Mouse (Mus musculus) spleen, adult 2 months (tissue): ENCODE measurements around the gene Col12a1. TPM values are rescaled to one million over a fixed set of nuclear protein-coding genes. Genes with fewer than 3 reads are reported as not detected.

Experiments used
- DNase-seq, 2 experiments: peaks; one replicate each; pipeline versions ENCODE4 v3.0.0 to v3.0.0-alpha.2; 2012 to 2021; ENCODE audit warnings: low spot score in 2 of 2, low read depth in 1 of 2
- H3K27ac ChIP-seq: fragments of 200-500 bp; 2 replicates; pipeline ENCODE4 v1.5.1; 2012; ENCODE audit warnings: low read length, inconsistent platforms; ENCODE audit not compliant: insufficient read depth
- H3K27me3 ChIP-seq: fragments of 200-500 bp; 2 replicates; pipeline ENCODE4 v1.6.1; 2012; ENCODE audit warnings: mild to moderate bottlenecking, moderate library complexity, low read length, inconsistent platforms; ENCODE audit not compliant: control insufficient read depth, insufficient read depth
- H3K36me3 ChIP-seq: fragments of 200-500 bp; 2 replicates; pipeline ENCODE4 v1.6.1; 2012; ENCODE audit warnings: mild to moderate bottlenecking, low read length, inconsistent platforms; ENCODE audit not compliant: control insufficient read depth, insufficient read depth
- H3K4me1 ChIP-seq: fragments of 200-500 bp; 2 replicates; pipeline ENCODE4 v1.6.1; 2011; ENCODE audit warnings: inconsistent platforms; ENCODE audit not compliant: control insufficient read depth, insufficient read depth, insufficient read length
- H3K4me3 ChIP-seq: fragments of 200-500 bp; 2 replicates; pipeline ENCODE4 v1.5.1; 2011; ENCODE audit warnings: mild to moderate bottlenecking, inconsistent platforms; ENCODE audit not compliant: insufficient read depth, insufficient read length; ENCODE audit errors: extremely low read depth
- CTCF ChIP-seq: fragments of 200-500 bp; IDR thresholded peaks from 2 replicates; pipeline ENCODE4 v1.5.1; 2011; ENCODE audit warnings: mild to moderate bottlenecking, inconsistent platforms; ENCODE audit not compliant: insufficient read depth, insufficient read length, insufficient replicate concordance; ENCODE audit errors: extremely low read depth
- POLR2A ChIP-seq: fragments of 200-500 bp; IDR thresholded peaks from 2 replicates; pipeline ENCODE4 v1.6.1; 2011; ENCODE audit warnings: low read depth, low read length, inconsistent platforms
- WGBS: fragments of 180-500 bp; shearing (Covaris S2); methylation state at CpG from one replicate; pipeline ENCODE4 v1.1.7; 2018; 5-methylcytosine and 5-hydroxymethylcytosine counted together
- polyA plus RNA-seq: library from polyadenylated mRNA; depleted of rRNA; stranded (reverse); fragments of >200 nt; gene quantifications from 2 replicates; pipeline ENCODE4 v1.2.3, GENCODE M21; 2012

The Col12a1 gene
- polyA plus RNA-seq, 1 experiment = 3.2 TPM

GRCm38 (mm10) chr9:79755311-79755710, 36.7 kb upstream of the Col12a1 start:
- peaks cover 21% of the 10 kb centered on the region for H3K36me3 ChIP-seq
- H3K4me1 ChIP-seq = peaks cover 4% of the 10 kb centered on the region
- 90% methylated on average over 4 of the region's 4 CpGs for WGBS
- H3K4me3 ChIP-seq = no peak overlapping the region
- DNase-seq = no peak
- no peak for TF ChIP-seq POLR2A
- no peak for TF ChIP-seq CTCF
- H3K27ac ChIP-seq = no peak overlapping the region
- H3K27me3 ChIP-seq = no peaks in the 10 kb centered on the region

GRCm38 (mm10) chr9:79751846-79752245, 33.2 kb upstream of the Col12a1 start:
- no peak for DNase-seq
- H3K4me1 ChIP-seq = no peaks in the 10 kb centered on the region
- no peak overlapping the region for H3K4me3 ChIP-seq
- 88% methylated on average over 8 of the region's 8 CpGs for WGBS
- H3K36me3 ChIP-seq = peaks cover 21% of the 10 kb centered on the region
- TF ChIP-seq CTCF = no peak
- TF ChIP-seq POLR2A = no peak
- H3K27me3 ChIP-seq = no peaks in the 10 kb centered on the region
- no peak overlapping the region for H3K27ac ChIP-seq

- no peak overlapping the region for H3K27ac ChIP-seq
- 50% methylated on average over 7 of the region's 7 CpGs for WGBS
- TF ChIP-seq POLR2A = no peak
- no peak for TF ChIP-seq CTCF
- no peaks in the 10 kb centered on the region for H3K4me1 ChIP-seq
- no peak for DNase-seq
- H3K4me3 ChIP-seq = no peak overlapping the region
- no peaks in the 10 kb centered on the region for H3K27me3 ChIP-seq
- peaks cover 18% of the 10 kb centered on the region for H3K36me3 ChIP-seq
These were observed 32.1 kb upstream of the Col12a1 start for GRCm38 (mm10) chr9:79750709-79751108.

- Histone ChIP-seq H3K27me3 (no peaks in the 10 kb centered on the region), H3K36me3 (0 out of 2 replicates have a peak, but pooled peaks cover 2% of the 10 kb centered on the region), H3K4me3 (no peak overlapping the region), H3K27ac (no peak overlapping the region), H3K4me1 (no peaks in the 10 kb centered on the region)
- DNase-seq = no peak
- TF ChIP-seq CTCF (no peak), POLR2A (no peak)
- WGBS = 92% methylated on average over 4 of the region's 4 CpGs
These were observed 26.4 kb upstream of the Col12a1 start for GRCm38 (mm10) chr9:79745036-79745435.

GRCm38 (mm10) chr9:79735608-79736007, 17.0 kb upstream of the Col12a1 start:
- 37% methylated on average over 6 of the region's 6 CpGs for WGBS
- DNase-seq = peak in 1 of 2 experiments; percentile 25
- Histone ChIP-seq H3K36me3 (no peaks in the 10 kb centered on the region), H3K27me3 (no peaks in the 10 kb centered on the region), H3K27ac (peak overlapping the region; percentile 66; the same call in 1 of the 2 replicates), H3K4me3 (peak overlapping the region; percentile 26; the same call in 1 of the 2 replicates), H3K4me1 (no peaks in the 10 kb centered on the region; the same call in 1 of the 2 replicates)
- no peak for TF ChIP-seq CTCF
- TF ChIP-seq POLR2A = no peak

- TF ChIP-seq POLR2A (no peak), CTCF (no peak)
- DNase-seq = no peak
- Histone ChIP-seq H3K36me3 (no peaks in the 10 kb centered on the region), H3K27me3 (no peaks in the 10 kb centered on the region), H3K4me3 (no peak overlapping the region), H3K27ac (no peak overlapping the region), H3K4me1 (no peaks in the 10 kb centered on the region; the same call in 1 of the 2 replicates)
- WGBS = 89% methylated on average over 5 of the region's 5 CpGs
These were observed 11.7 kb upstream of the Col12a1 start for GRCm38 (mm10) chr9:79730301-79730700.

GRCm38 (mm10) chr9:79723090-79723489, 4.5 kb upstream of the Col12a1 start:
- TF ChIP-seq POLR2A (no peak), CTCF (no peak)
- Histone ChIP-seq H3K4me3 (no peak overlapping the region), H3K27ac (no peak overlapping the region), H3K36me3 (no peaks in the 10 kb centered on the region), H3K4me1 (peaks cover 2% of the 10 kb centered on the region; the same call in 1 of the 2 replicates), H3K27me3 (peaks cover 17% of the 10 kb centered on the region)
- 33% methylated on average over 5 of the region's 5 CpGs for WGBS
- peak in 1 of 2 experiments; percentile 12 for DNase-seq
